Mouse (Mus musculus) gastrocnemius, adult 2 months (tissue): ENCODE data around the gene Gjd2. TPM values are rescaled to one million over a fixed set of nuclear protein-coding genes. Genes with fewer than 3 reads are reported as not detected.
A peak's percentile ranks its signal among the peaks of the same experiment; 100 is the strongest.

Source experiments
- DNase-seq: peaks from one replicate; pipeline ENCODE4 v3.0.0; 2022
- H3K27ac ChIP-seq: fragments of 200-600 bp; 2 replicates; pipeline ENCODE4 v1.8.1; 2022; ENCODE audit warnings: mild to moderate bottlenecking
- H3K4me3 ChIP-seq: fragments of 200-600 bp; 2 replicates; pipeline ENCODE4 v1.8.1; 2022; ENCODE audit warnings: mild to moderate bottlenecking, moderate library complexity
- CTCF ChIP-seq: fragments of 200-600 bp; IDR thresholded peaks from 2 replicates; pipeline ENCODE4 v1.8.1; 2022; ENCODE audit warnings: antibody characterized with exemption, mild to moderate bottlenecking, moderate library complexity
- intact Hi-C: fragments of 180-260 bp; cut with DNase I; formaldehyde crosslinking; loops from one replicate; pipeline ENCODE4 v1.15.1; 2025
- total RNA-seq, 2 experiments: library from RNA; stranded (reverse); gene quantifications; 2 replicates each; pipeline ENCODE4 v1.2.3; 2021

Gene Gjd2
- total RNA-seq, 2 experiments from 2014 or later, result not detected

DNA sequence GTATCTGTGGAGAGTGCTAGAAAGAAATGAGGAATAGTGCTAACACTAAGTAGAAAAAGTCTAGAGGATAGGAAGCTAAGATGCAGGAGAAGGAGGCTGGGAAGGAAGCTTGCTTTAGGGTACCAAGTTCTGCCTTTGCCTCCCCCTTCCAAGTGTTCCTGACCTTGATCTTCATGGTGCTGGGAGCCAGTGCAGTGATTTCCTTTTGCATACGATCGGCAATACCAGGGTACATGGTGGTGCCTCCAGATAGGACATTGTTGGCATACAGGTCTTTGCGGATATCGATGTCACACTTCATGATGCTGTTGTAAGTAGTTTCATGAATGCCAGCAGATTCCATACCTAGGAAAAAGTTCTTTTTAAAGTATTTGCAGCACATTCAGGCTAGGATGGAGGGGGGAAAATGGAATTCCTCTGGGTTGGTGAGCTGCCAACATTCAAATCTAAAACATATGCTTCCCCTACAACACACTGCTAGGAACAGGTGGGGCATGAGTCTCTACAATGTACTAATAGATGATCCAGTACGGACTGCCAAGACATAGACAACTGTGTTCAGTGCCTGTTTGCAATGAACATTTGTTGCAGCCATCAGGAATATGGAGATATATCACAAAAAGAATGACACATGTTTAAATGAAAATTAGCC, 34.7 kb upstream of the Gjd2 start:
- DNase-seq, result no peak
- Histone ChIP-seq H3K4me3 (no peak overlapping the region), H3K27ac (no peak overlapping the region)
- intact Hi-C loops, result no loop called here
- no peak for TF ChIP-seq CTCF

DNA sequence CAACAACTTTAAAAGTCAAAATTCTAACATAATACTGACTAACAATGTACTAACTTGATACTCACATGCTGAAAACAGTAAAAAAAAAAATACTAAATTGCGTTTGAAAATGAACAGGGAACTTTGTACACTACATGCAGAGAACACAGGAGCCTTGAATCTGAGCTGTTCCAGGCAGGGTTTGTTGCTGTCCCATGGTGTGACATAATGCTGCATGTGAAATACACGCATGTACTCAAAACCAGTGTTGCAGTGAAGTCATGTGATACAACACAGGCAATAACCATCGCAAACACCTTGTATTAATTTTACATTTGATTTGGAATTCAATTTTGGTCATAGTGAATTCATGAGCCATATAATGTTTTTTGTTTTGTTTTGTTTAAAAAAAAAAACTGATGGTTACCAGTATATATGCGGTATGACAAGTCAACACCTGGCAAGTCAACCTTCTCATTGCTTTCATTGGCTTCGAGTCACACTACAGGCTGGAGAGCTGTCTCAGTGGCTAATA, 32.8 kb upstream of the Gjd2 start:
- intact Hi-C loops, result no loop called here
- no peak for TF ChIP-seq CTCF
- DNase-seq, result no peak
- Histone ChIP-seq H3K4me3 (no peak overlapping the region), H3K27ac (no peak overlapping the region)

GRCm38 (mm10) chr2:114037926-114038325, 24.5 kb upstream of the Gjd2 start:
- intact Hi-C loops, result no loop called here
- H3K27ac ChIP-seq, result no peak overlapping the region
- DNase-seq, result no peak
- TF ChIP-seq CTCF, result no peak
- no peak overlapping the region for H3K4me3 ChIP-seq

GRCm38 (mm10) chr2:114032259-114032658, 18.8 kb upstream of the Gjd2 start:
- intact Hi-C loops, result no loop called here
- H3K27ac ChIP-seq, result no peak overlapping the region
- DNase-seq, result no peak
- H3K4me3 ChIP-seq, result no peak overlapping the region
- no peak for TF ChIP-seq CTCF

DNA sequence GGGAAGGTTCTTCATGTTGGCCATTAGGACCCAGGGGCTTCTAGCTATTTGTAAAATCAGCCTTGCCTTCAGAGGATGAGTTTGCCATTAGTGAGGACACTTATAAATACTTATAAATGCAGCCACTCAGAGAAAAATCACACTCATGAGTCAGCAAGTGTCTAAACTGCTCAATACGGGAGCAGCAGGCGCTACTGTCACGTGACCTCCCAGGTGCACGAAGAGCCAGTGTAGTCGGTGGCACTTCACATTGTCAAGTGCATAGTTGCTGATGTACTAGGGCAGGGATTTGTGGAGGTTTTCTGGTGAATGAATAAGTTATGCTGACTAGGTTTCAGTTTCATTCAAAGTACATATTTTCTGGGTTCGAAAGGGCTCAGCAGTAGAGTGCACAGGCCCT, 10.0 kb upstream of the Gjd2 start:
- DNase-seq, result no peak
- H3K4me3 ChIP-seq, result no peak overlapping the region
- no peak for TF ChIP-seq CTCF
- intact Hi-C loops, result no loop called here
- H3K27ac ChIP-seq, result no peak overlapping the region

DNA sequence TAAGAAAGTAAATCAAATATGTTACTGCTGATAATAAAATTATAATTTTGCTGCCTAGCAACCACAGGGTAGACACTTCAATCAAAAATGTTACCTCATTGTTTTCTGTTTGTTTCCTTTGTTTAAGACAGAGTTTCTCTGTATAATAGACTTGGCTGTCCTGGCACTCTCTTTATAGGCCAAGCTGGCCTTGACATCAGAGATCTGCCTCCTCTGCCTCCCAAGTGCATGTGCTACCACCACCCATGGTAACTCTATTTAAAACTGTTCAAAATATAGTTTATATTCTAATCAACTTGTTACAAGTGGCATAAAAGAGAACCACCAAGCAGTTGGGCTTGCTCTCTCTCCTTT, 6.8 kb upstream of the Gjd2 start:
- no peak overlapping the region for H3K27ac ChIP-seq
- no peak overlapping the region for H3K4me3 ChIP-seq
- no peak for TF ChIP-seq CTCF
- no peak for DNase-seq
- intact Hi-C loops, result no loop called here

DNA sequence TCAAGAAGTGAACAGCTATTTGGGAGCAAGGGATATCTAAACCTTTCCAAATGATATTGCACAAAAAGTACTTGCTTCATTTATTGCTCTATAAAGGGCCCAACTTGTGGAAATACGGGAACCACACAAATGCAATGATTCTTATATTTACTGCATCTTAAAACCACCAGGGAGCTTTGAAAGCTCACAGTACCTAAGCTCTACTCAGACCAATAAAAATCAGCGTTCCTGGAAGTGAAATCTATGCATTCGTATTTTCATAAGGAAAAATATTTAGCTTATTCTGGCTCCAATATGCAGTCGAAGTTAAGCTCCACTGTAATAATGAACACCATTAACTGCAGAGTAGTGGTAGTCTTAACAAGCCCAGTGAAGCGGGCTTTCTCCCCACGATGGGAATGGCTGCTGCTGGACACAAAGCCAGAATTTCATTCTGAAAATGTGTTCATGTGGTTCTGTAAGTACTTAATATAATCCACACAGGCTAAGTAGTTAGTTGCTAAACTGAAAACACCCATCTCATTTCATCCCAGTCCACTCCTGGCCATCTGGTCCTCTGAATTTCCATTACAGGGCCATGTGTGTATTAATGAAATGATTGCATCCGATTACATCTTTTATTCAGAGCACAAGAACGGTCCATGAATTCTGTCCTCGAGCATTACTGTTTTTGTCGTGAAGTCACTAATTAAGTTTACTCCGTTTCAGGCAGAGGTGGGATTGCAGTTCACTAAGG, 6.2 kb upstream of the Gjd2 start:
- H3K4me3 ChIP-seq, result no peak overlapping the region
- no peak for TF ChIP-seq CTCF
- no peak overlapping the region for H3K27ac ChIP-seq
- intact Hi-C loops, result no loop called here
- no peak for DNase-seq

DNA sequence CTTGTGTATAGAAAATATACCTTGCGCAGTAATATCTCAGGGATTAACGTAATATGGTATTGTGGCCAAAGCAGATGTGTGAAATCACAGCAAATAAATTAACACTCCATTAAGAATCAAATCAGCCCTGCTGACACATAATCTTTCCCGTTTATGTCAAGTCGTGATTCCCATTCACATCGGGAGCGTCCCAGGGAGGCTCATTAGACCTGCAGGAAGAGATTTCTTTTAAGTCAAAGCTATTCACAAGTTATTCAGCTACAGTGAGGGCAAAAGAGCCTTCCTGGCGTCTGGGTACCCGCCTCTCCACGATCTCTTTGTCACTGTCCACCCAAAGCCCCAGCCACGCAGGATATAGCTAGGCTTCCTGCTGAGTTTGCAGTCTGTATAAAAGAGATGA, 4.7 kb upstream of the Gjd2 start:
- TF ChIP-seq CTCF, result no peak
- H3K4me3 ChIP-seq, result no peak overlapping the region
- DNase-seq, result no peak
- intact Hi-C loops, result no loop called here
- no peak overlapping the region for H3K27ac ChIP-seq

- DNase-seq, result no peak
- Histone ChIP-seq H3K27ac (no peak overlapping the region), H3K4me3 (no peak overlapping the region)
- TF ChIP-seq CTCF, result no peak
- intact Hi-C loops, result no loop called here
Observed at GRCm38 (mm10) chr2:114014839-114015238, 1.4 kb upstream of the Gjd2 start.

GRCm38 (mm10) chr2:114013846-114014245, 427 bp upstream of the Gjd2 start:
- intact Hi-C loops, result no loop called here
- H3K4me3 ChIP-seq, result peak overlapping the region; percentile 67
- no peak for DNase-seq
- TF ChIP-seq CTCF, result no peak
- H3K27ac ChIP-seq, result no peak overlapping the region

DNA sequence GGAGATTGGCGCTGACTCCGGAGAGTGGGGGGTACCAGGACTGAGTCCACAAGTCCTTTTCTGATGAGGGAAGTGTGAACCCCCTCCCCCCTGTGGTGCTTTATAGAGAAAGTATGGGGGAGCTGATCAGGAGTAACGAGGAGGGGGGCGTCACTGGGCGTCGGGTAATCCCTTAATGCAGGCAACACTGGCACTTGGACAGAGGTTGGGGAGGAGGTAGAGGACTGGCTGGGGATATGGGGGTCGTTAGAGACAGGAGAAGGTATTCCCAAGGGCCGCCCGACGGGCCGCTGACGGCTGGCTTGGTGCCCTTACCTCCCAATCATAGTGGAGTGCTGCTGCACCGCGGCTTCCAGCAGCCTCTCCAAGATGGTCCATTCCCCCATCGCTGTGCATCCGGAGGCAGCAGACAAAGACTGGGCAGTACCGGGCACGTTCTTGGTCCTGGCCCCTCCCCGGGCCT, 639 bp downstream of the Gjd2 start:
- peak; percentile 19 for DNase-seq
- no peak for TF ChIP-seq CTCF
- intact Hi-C loops, result no loop called here
- H3K4me3 ChIP-seq, result peak overlapping the region; percentile 67
- no peak overlapping the region for H3K27ac ChIP-seq

DNA sequence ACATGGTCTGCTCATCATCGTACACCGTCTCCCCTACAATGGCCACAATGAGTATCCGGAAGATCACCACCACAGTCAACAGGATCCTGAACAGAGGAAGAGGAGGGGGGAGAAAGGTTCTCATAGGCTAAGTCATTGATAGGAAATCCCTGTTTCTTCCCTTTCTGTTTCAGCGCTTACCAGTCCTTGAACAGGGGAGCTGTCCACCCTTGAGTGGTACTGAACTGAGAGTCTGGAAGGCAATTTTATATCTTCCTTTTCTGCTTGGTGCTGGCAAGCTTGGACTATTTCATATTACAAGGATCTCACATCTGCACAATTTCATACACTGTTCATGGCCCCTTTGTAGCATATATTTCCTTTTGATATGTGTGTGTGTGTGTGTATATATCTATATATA, 1.6 kb downstream of the Gjd2 start:
- no peak overlapping the region for H3K4me3 ChIP-seq
- intact Hi-C loops, result no loop called here
- no peak for TF ChIP-seq CTCF
- no peak for DNase-seq
- no peak overlapping the region for H3K27ac ChIP-seq

DNA sequence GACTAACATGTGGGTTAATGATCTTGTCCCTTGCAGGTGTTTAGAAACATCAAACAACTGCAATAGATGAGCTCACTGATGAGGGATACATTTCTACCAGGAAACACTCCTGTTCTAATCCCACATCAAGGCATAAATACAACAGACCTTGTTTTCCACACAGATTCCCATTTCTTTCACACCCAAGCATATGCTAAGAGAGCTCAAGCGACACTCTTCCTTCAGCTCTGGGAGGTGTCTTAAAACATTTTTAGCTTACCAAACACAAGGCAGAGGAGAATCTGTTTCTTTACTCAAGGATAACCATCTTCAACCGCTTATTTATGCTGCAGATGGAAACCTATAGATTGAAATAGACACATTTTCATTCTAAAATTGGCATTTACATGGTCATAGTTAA, 5.1 kb downstream of the Gjd2 start:
- Histone ChIP-seq H3K4me3 (no peak overlapping the region), H3K27ac (no peak overlapping the region)
- no peak for DNase-seq
- intact Hi-C loops, result no loop called here
- TF ChIP-seq CTCF, result no peak

GRCm38 (mm10) chr2:113997484-113997883, 15.9 kb downstream of the Gjd2 start:
- no peak overlapping the region for H3K4me3 ChIP-seq
- DNase-seq, result no peak
- H3K27ac ChIP-seq, result no peak overlapping the region
- intact Hi-C loops, result no loop called here
- no peak for TF ChIP-seq CTCF
